Mouse (Mus musculus): Measurements from ENCODE around the gene 2210011C24Rik. TPM values are rescaled to one million over a fixed set of nuclear protein-coding genes. Genes with fewer than 3 reads are reported as not detected.

Gene 2210011C24Rik
- polyA plus RNA-seq, 1 experiment, result 1.4 TPM

GRCm38 (mm10) chr8:83971121-83971520, 40.9 kb downstream of the 2210011C24Rik start:
- DNase-seq (ENCODE audit: extremely low spot score in 1 of 2, low spot score in 1 of 2), result no peak

DNA sequence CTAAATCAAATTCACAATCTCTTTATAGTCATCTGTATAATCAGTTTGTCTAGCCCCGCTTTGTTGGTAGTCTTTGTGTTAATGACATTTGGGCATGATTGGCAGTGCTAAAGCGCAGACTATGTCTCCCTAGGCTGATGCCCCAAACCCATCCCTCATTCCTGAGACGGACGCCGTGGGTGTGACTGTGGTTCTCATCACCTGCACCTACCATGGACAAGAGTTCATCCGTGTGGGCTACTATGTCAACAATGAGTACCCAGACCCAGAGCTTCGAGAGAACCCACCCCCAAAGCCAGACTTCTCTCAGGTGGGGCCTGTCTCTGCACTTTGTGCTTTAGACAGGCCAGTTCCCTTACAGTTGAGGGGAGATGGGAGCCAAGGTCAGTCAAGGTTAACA, 44.3 kb downstream of the 2210011C24Rik start:
- DNase-seq (ENCODE audit: extremely low spot score in 1 of 2, low spot score in 1 of 2), result no peak

DNA sequence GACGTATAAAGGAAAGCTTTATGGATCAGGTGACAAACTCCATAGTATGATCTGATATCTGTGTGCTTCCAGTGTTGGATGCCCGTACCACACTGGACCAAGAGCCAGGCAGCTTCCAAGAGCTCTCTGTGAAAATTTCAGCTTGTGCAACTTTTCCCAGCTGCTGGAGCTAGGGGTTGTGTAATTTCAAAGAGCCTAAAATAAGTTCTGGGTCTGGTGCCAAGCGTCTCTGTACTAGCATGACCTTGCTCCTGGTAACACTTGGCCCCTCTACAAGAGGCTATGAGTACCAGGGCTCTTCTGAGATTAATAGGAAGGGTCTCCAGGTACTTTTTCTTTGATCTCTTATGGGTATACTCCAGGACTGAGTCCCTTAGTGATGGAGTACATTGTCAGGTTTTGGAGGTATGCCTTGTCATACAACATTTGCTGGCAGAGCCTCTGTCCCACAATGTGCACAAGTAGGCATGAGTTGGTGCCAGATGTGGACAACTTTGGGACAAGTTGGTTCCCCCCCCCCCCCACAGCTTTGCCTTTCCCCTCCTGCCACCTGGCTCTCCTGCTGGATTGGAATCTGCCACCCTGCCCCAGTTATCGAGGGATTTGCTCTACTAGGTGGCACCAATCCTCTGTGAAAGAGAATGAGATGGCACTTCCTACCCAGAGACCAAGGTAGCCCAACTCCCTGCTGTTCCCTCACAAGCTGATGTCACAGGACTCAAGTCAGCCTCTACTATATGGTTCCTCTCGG, 47.8 kb downstream of the 2210011C24Rik start:
- no peak for DNase-seq (ENCODE audit: extremely low spot score in 1 of 2, low spot score in 1 of 2)

Other genes starting within 250 kb of the 2210011C24Rik start
- 199 and 247 TPM in 2 replicates for gene Adgrl1, start 112.1 kb downstream of the 2210011C24Rik start, polyA plus RNA-seq (2012; rRNA removed)
- gene Gm10644, start 57.0 kb downstream of the 2210011C24Rik start, polyA plus RNA-seq (2012; rRNA removed), result 0.63 and 0.68 TPM in 2 replicates
- 1.2 and 1.6 TPM in 2 replicates for gene Asf1b, start 56.7 kb downstream of the 2210011C24Rik start, polyA plus RNA-seq (2012; rRNA removed)
- 161 and 176 TPM in 2 replicates for gene Prkaca, start 39.2 kb downstream of the 2210011C24Rik start, polyA plus RNA-seq (2012; rRNA removed)
- 47.4 and 48.4 TPM in 2 replicates for gene Samd1, start 14.5 kb downstream of the 2210011C24Rik start, polyA plus RNA-seq (2012; rRNA removed)
- gene 1700067K01Rik, start 10.7 kb downstream of the 2210011C24Rik start, polyA plus RNA-seq (2012; rRNA removed), result not detected in 2 replicates
- 1.9 and 2.2 TPM in 2 replicates for gene Palm3, start 9.3 kb upstream of the 2210011C24Rik start, polyA plus RNA-seq (2012; rRNA removed)
- 0.40 and 0.42 TPM in 2 replicates for gene Il27ra, start 30.4 kb upstream of the 2210011C24Rik start, polyA plus RNA-seq (2012; rRNA removed)
- gene Rln3, start 32.8 kb upstream of the 2210011C24Rik start, polyA plus RNA-seq (2012; rRNA removed), result not detected in 2 replicates
- gene Gm10643, start 53.0 kb upstream of the 2210011C24Rik start, polyA plus RNA-seq (2012; rRNA removed), result 3.7 and 5.3 TPM in 2 replicates
- 36.6 and 37.9 TPM in 2 replicates for gene Rfx1, start 54.7 kb upstream of the 2210011C24Rik start, polyA plus RNA-seq (2012; rRNA removed)
- gene Dcaf15, start 92.6 kb upstream of the 2210011C24Rik start, polyA plus RNA-seq (2012; rRNA removed), result 32.9 and 40.8 TPM in 2 replicates
- 0.04 and 0.08 TPM in 2 replicates for gene Podnl1, start 113.8 kb upstream of the 2210011C24Rik start, polyA plus RNA-seq (2012; rRNA removed)
- 38.4 and 40.2 TPM in 2 replicates for gene Cc2d1a, start 135.8 kb upstream of the 2210011C24Rik start, polyA plus RNA-seq (2012; rRNA removed)
- 2.6 and 2.9 TPM in 2 replicates for gene 4930432K21Rik, start 135.9 kb upstream of the 2210011C24Rik start, polyA plus RNA-seq (2012; rRNA removed)
- 2.1 and 2.6 TPM in 2 replicates for gene Nanos3, start 173.0 kb upstream of the 2210011C24Rik start, polyA plus RNA-seq (2012; rRNA removed)
- gene Zswim4, start 224.9 kb upstream of the 2210011C24Rik start, polyA plus RNA-seq (2012; rRNA removed), result 13.7 TPM in 2 replicates
- gene D8Ertd738e, start 237.5 kb upstream of the 2210011C24Rik start, polyA plus RNA-seq (2012; rRNA removed), result 216 and 261 TPM in 2 replicates
- 26.0 and 30.5 TPM in 2 replicates for gene Mri1, start 245.2 kb upstream of the 2210011C24Rik start, polyA plus RNA-seq (2012; rRNA removed)

Measured in frontal cortex, adult 2 months (tissue).